Mouse (Mus musculus): Measurements from ENCODE around the gene Afm.

GRCm38 (mm10) chr5:90485597-90485996 is 33.1 kb upstream of the Afm start:
- TF ChIP-seq CTCF (IDR thresholded peaks at IDR 0.05; ENCODE audit: borderline replicate concordance, insufficient read depth, low read depth, low read length): no peak
- TF ChIP-seq POLR2A (IDR thresholded peaks at IDR 0.05; ENCODE audit: borderline replicate concordance, insufficient read depth, low read length): no peak
